Comparison of ENCODE assay signal across 8 mouse cellular contexts in the genomic region with DNA sequence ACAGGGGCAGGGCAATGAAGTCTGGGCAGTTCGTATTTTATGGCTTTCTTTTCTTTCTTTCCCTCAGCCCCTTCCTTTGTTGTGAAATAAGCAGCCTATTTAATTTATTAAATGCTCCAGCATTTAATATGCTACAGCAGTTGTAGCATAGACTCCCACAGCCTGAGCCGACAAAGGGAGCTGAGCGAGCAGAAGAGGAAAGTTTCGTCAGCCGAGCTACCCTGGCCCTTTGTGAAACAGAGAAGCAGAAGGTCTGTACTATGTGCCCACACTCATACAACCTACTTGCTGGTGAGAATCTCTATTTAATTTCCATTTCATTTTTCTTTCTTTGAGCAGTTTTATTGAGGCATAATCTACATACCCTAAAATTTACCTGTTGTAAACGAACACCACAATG.
"Had no signal": no experiment of that assay in that cellular context is flagged by ENCODE, and none has a peak within 500 bp of the region (broad histone marks: within the 10 kb centered on the region; RNA-seq: fewer than 3 reads in every experiment).

No protein-coding gene starts in this region.

- H3K4me2 ChIP-seq: limb, embryonic 13.5 days; neural tube, embryonic 12.5 days had no signal

- H3K36me3 ChIP-seq: limb, embryonic 13.5 days; neural tube, embryonic 12.5 days had no signal

- H3K27me3 ChIP-seq: limb, embryonic 13.5 days; neural tube, embryonic 12.5 days had no signal

- H3K4me3 ChIP-seq: limb, embryonic 13.5 days; neural tube, embryonic 12.5 days had no signal

- DNase-seq: kidney, adult 8-10 months; kidney, postnatal 25 days; lung, adult 18-20 months; thymus, adult 18-20 months; thymus, postnatal 14 days had no signal

- H3K9ac ChIP-seq: limb, embryonic 13.5 days; liver, embryonic 14.5 days; neural tube, embryonic 12.5 days had no signal

- H3K9me3 ChIP-seq: limb, embryonic 13.5 days; neural tube, embryonic 12.5 days had no signal

- H3K27ac ChIP-seq: liver, embryonic 14.5 days; neural tube, embryonic 12.5 days had no signal
